Mouse (Mus musculus) c-Kit-negative CD71-positive TER-119-positive erythroid progenitor cells, embryonic 14.5 days (primary cell): ENCODE results near the gene Selplg.

Experiments
- DNase-seq: peaks from one replicate; pipeline ENCODE4 v3.0.0-alpha.2; 2013; ENCODE audit warnings: low read depth, low spot score

The Selplg gene

GRCm38 (mm10) chr5:113771213-113772162, 61.0 kb downstream of the Selplg start:
- peak; percentile 87 for DNase-seq

- no peak for DNase-seq
These were observed 63.6 kb downstream of the Selplg start for GRCm38 (mm10) chr5:113768806-113769205.
